Mouse (Mus musculus): ENCODE measurements at regions not wholly inside any gene's neighbourhood (a gene's known extent, or its start where the extent isn't known, plus 50 kb on each side); places are given as distances from the start of the nearest gene placed in this dataset.

- DNase-seq (ENCODE audit: low read depth, low spot score) = no peak
Observed at GRCm38 (mm10) chr5:106557733-106558132, 51.2 kb upstream of the Gm17304 start.

GRCm38 (mm10) chr5:106539286-106539685 lies 69.6 kb upstream of the Gm17304 start:
- DNase-seq (ENCODE audit: low read depth, low spot score) = no peak

- DNase-seq (ENCODE audit: low read depth, low spot score) = peak; percentile 20
Observed at GRCm38 (mm10) chr5:106537153-106537552, 71.7 kb upstream of the Gm17304 start.

- DNase-seq (ENCODE audit: low read depth, low spot score) = no peak
Observed at GRCm38 (mm10) chr5:106536068-106536467, 72.8 kb upstream of the Gm17304 start.

- DNase-seq (ENCODE audit: low read depth, low spot score) = no peak
Observed at GRCm38 (mm10) chr5:106528811-106529210, 70.8 kb upstream of the Barhl2 start.

GRCm38 (mm10) chr5:106527364-106527985 lies 69.5 kb upstream of the Barhl2 start:
- DNase-seq (ENCODE audit: low read depth, low spot score) = peak; percentile 27

GRCm38 (mm10) chr5:106512423-106513089 lies 54.6 kb upstream of the Barhl2 start:
- DNase-seq (ENCODE audit: low read depth, low spot score) = no peak

GRCm38 (mm10) chr5:106507901-106508300 lies 49.9 kb upstream of the Barhl2 start:
- no peak for DNase-seq (ENCODE audit: low read depth, low spot score)
